In the genomic region with DNA sequence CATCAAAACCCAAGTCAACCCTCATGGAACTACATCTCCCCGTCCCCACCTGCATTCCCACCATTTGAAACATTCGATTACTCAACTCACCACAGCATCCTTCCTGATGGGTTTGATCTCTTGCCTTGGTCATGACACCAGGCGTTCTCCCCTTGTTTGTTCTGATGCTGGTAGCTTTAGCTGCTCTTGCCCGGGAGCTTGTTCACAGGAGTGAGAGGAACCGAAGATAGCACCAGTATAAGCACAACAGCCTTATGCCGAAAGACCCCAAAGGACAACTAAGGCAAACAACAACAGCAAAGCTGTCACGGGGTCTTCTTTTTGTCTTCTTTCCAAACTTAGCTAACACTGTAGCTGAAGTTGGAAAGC, we compare ENCODE assay signal across 7 mouse cellular contexts. TPM values are rescaled to one million over a fixed set of nuclear protein-coding genes. Genes with fewer than 3 reads are reported as not detected.
DNase-seq lines count a peak whose midpoint lies in the region; ATAC-seq and TF ChIP-seq lines count a peak whose summit lies in the region.

No protein-coding gene starts in this region.

- peak overlapping the region; percentile 44; the same call in 1 of the 2 replicates for H3K9ac ChIP-seq in neural tube, embryonic 11.5 days (ENCODE audit: low read length)
- H3K9ac ChIP-seq in limb, embryonic 12.5 days (replicated peaks), result peak overlapping the region; percentile 42

- no peak for TF ChIP-seq CTCF in olfactory bulb, adult 2 months (IDR thresholded peaks at IDR 0.05; ENCODE audit: insufficient read depth, low read depth, low read length)

- H3K27ac ChIP-seq in neural tube, embryonic 11.5 days (ENCODE audit: low read depth, low read length), result no peak overlapping the region
- no peak overlapping the region for H3K27ac ChIP-seq in limb, embryonic 12.5 days
- no peak overlapping the region for H3K27ac ChIP-seq in olfactory bulb, adult 2 months (ENCODE audit: insufficient read depth, low read depth, low read length)

- H3K4me2 ChIP-seq in neural tube, embryonic 11.5 days (ENCODE audit: low read depth), result peak overlapping the region; percentile 86
- peak overlapping the region; percentile 93 for H3K4me2 ChIP-seq in limb, embryonic 12.5 days

- peak; percentile 52 for ATAC-seq in neural tube, embryonic 11.5 days (ENCODE audit: insufficient read depth, low FRiP score, low TSS enrichment)
- peak; percentile 45; the same call in 1 of the 2 replicates for ATAC-seq in limb, embryonic 12.5 days (ENCODE audit: insufficient number of reproducible peaks, insufficient read depth, low FRiP score, low TSS enrichment, low read depth)

- WGBS in neural tube, embryonic 11.5 days, result 16% methylated on average over 7 of the region's 7 CpGs
- 13% methylated on average over 7 of the region's 7 CpGs for WGBS in limb, embryonic 12.5 days
- whole genome bisulfite sequencing in olfactory bulb, adult 2 months, result 12% methylated on average over 7 of the region's 7 CpGs

- peak overlapping the region; percentile 49 for H3K4me3 ChIP-seq in neural tube, embryonic 11.5 days (ENCODE audit: low read depth, low read length)
- H3K4me3 ChIP-seq in erythroblast, embryonic 14.5 days (replicated peaks), result peak overlapping the region; percentile 84
- peak overlapping the region; percentile 63 for H3K4me3 ChIP-seq in limb, embryonic 12.5 days (replicated peaks)
- peak overlapping the region; percentile 74 for H3K4me3 ChIP-seq in olfactory bulb, adult 2 months (ENCODE audit: insufficient read depth, low read depth, low read length)

- TF ChIP-seq POLR2A in olfactory bulb, adult 2 months (IDR thresholded peaks at IDR 0.05; ENCODE audit: insufficient read depth, low read depth, low read length), result no peak

- peaks cover 5% of the 10 kb centered on the region; the same call in 1 of the 2 replicates for H3K27me3 ChIP-seq in neural tube, embryonic 11.5 days (ENCODE audit: control insufficient read depth, insufficient read depth, low read length)
- no peaks in the 10 kb centered on the region for H3K27me3 ChIP-seq in erythroblast, embryonic 14.5 days (ENCODE audit: control insufficient read depth)
- peaks cover 35% of the 10 kb centered on the region for H3K27me3 ChIP-seq in limb, embryonic 12.5 days

- H3K36me3 ChIP-seq in neural tube, embryonic 11.5 days (ENCODE audit: control insufficient read depth, insufficient read depth, low read length), result no peaks in the 10 kb centered on the region
- H3K36me3 ChIP-seq in erythroblast, embryonic 14.5 days (ENCODE audit: control insufficient read depth), result peaks cover 43% of the 10 kb centered on the region
- H3K36me3 ChIP-seq in limb, embryonic 12.5 days, result no peaks in the 10 kb centered on the region

- H3K4me1 ChIP-seq in neural tube, embryonic 11.5 days (ENCODE audit: control insufficient read depth, insufficient read depth, low read length), result no peaks in the 10 kb centered on the region
- peaks cover 45% of the 10 kb centered on the region for H3K4me1 ChIP-seq in erythroblast, embryonic 14.5 days (ENCODE audit: control insufficient read depth)
- no peaks in the 10 kb centered on the region; the same call in 1 of the 2 replicates for H3K4me1 ChIP-seq in limb, embryonic 12.5 days (replicated peaks)
- peaks cover 6% of the 10 kb centered on the region for H3K4me1 ChIP-seq in olfactory bulb, adult 2 months (ENCODE audit: control insufficient read depth, insufficient read depth, low read length)

- DNase-seq in neural tube, embryonic 11.5 days (ENCODE audit: low spot score), result no peak
- no peak for DNase-seq in neural tube, embryonic 10.5 days (ENCODE audit: extremely low spot score, low spot score)
- DNase-seq in adrenal gland, postnatal 4 days (ENCODE audit: low spot score in 2 of 2), result no peak
- no peak for DNase-seq in layer of hippocampus, postnatal 36 days

- H3K9me3 ChIP-seq in neural tube, embryonic 11.5 days (ENCODE audit: control insufficient read depth, low read length), result no peaks in the 10 kb centered on the region
- H3K9me3 ChIP-seq in erythroblast, embryonic 14.5 days (ENCODE audit: control insufficient read depth, low read length), result no peaks in the 10 kb centered on the region
- no peaks in the 10 kb centered on the region for H3K9me3 ChIP-seq in limb, embryonic 12.5 days

RNA-seq across cellular contexts. Expression of gene Slc40a1, which starts 1.2 kb away (rescaled TPM):
- 17.3 and 19.0 TPM in 2 replicates for polyA plus RNA-seq in neural tube, embryonic 11.5 days (2014; fragmentation: Nextera tagmentation; extraction: Ambion mirVana)
- 0.36 and 0.51 TPM in 2 replicates for polyA plus RNA-seq in erythroblast, embryonic 14.5 days (2012)
- polyA plus RNA-seq in limb, embryonic 12.5 days (2016; fragmentation: Nextera tagmentation; extraction: Ambion mirVana), result 10.9 and 12.5 TPM in 2 replicates
- polyA plus RNA-seq in olfactory bulb, adult 2 months (2012; ENCODE audit: insufficient read depth, insufficient read length, low replicate concordance, missing spikeins), result not detected in 2 replicates
- total RNA-seq in adrenal gland, postnatal 4 days (2021), result 10 to 100 TPM; 39.3 to 53.1 TPM
- total RNA-seq in layer of hippocampus, postnatal 36 days (2021), result 1 to 10 TPM; 6.9 to 9.4 TPM

RNA-seq across cellular contexts. Expression of gene Gm5269, which starts 35.0 kb away (rescaled TPM):
- polyA plus RNA-seq in neural tube, embryonic 11.5 days (2014; fragmentation: Nextera tagmentation; extraction: Ambion mirVana), result not detected in 2 replicates
- polyA plus RNA-seq in erythroblast, embryonic 14.5 days (2012), result not detected in 2 replicates
- not detected in 2 replicates for polyA plus RNA-seq in limb, embryonic 12.5 days (2016; fragmentation: Nextera tagmentation; extraction: Ambion mirVana)
- not detected in 2 replicates for polyA plus RNA-seq in olfactory bulb, adult 2 months (2012; ENCODE audit: insufficient read depth, insufficient read length, low replicate concordance, missing spikeins)
- total RNA-seq in adrenal gland, postnatal 4 days (2021), result under 1 TPM in 1 of 2 experiments, not detected in 1; 0.42 TPM
- total RNA-seq in layer of hippocampus, postnatal 36 days (2021), result not detected
